Mouse (Mus musculus) myocyte (in vitro differentiated cells): ENCODE data around the gene Cd72. TPM values are rescaled to one million over a fixed set of nuclear protein-coding genes. Genes with fewer than 3 reads are reported as not detected.

Experiments
- H3K27me3 ChIP-seq: one replicate; pipeline ENCODE4 v1.6.1; 2011; ENCODE audit not compliant: control insufficient read depth, insufficient read depth, insufficient read length
- H3K36me3 ChIP-seq: one replicate; pipeline ENCODE4 v1.6.1; 2011; ENCODE audit not compliant: control insufficient read depth, insufficient read depth
- H3K4me2 ChIP-seq: one replicate; pipeline ENCODE4 v1.6.1; 2011; ENCODE audit warnings: low read depth, control low read depth
- H3K4me3 ChIP-seq: one replicate; pipeline ENCODE4 v1.5.1; 2011; ENCODE audit warnings: mild to moderate bottlenecking, control low read depth, moderate library complexity
- H3K79me2 ChIP-seq: one replicate; pipeline ENCODE4 v1.6.1; 2011; ENCODE audit not compliant: control insufficient read depth, insufficient read depth
- H3ac ChIP-seq: one replicate; pipeline ENCODE4 v1.6.1; 2011; ENCODE audit not compliant: control insufficient read depth, insufficient read length
- CEBPB ChIP-seq: IDR thresholded peaks from 2 replicates; pipeline ENCODE4 v1.6.1; 2011; ENCODE audit warnings: mild to moderate bottlenecking, moderate library complexity; ENCODE audit not compliant: poor library complexity, insufficient read depth, severe bottlenecking
- E2F4 ChIP-seq: IDR thresholded peaks from one replicate; pipeline ENCODE4 v1.6.1; 2011; ENCODE audit warnings: mild to moderate bottlenecking, control low read depth, moderate library complexity; ENCODE audit not compliant: insufficient read depth
- MAX ChIP-seq: IDR thresholded peaks from one replicate; pipeline ENCODE4 v1.6.1; 2011; ENCODE audit warnings: low read depth, mild to moderate bottlenecking, control low read depth
- MYOD1 ChIP-seq, 3 experiments: IDR thresholded peaks; one replicate each; pipeline ENCODE4 v1.6.1; 2011; ENCODE audit warnings: control low read depth in 2 of 3, low read depth in 2 of 3, mild to moderate bottlenecking in 2 of 3, moderate library complexity in 1 of 3; ENCODE audit not compliant: insufficient read length in 2 of 3, control insufficient read depth in 1 of 3
- MYOG ChIP-seq, 3 experiments: IDR thresholded peaks; one replicate each; pipeline ENCODE4 v1.6.1; 2011; ENCODE audit warnings: control low read depth in 2 of 3, low read depth in 2 of 3, mild to moderate bottlenecking in 2 of 3; ENCODE audit not compliant: insufficient read length in 2 of 3, control insufficient read depth in 1 of 3, insufficient read depth in 1 of 3
- POLR2A ChIP-seq: IDR thresholded peaks from one replicate; pipeline ENCODE4 v1.6.1; 2011; ENCODE audit warnings: low read depth, mild to moderate bottlenecking, control low read depth, moderate library complexity; ENCODE audit not compliant: insufficient read length
- POLR2AphosphoS2 ChIP-seq: IDR thresholded peaks from one replicate; pipeline ENCODE4 v1.6.1; 2011; ENCODE audit warnings: low read depth, control low read depth; ENCODE audit not compliant: insufficient read length
- REST ChIP-seq: IDR thresholded peaks from one replicate; pipeline ENCODE4 v1.6.1; 2011; ENCODE audit warnings: mild to moderate bottlenecking, control low read depth, moderate library complexity; ENCODE audit not compliant: insufficient read depth, insufficient read length
- SRF ChIP-seq: IDR thresholded peaks from one replicate; pipeline ENCODE4 v1.6.1; 2011; ENCODE audit warnings: low read depth; ENCODE audit not compliant: control insufficient read depth, insufficient read length
- TCF12 ChIP-seq: IDR thresholded peaks from one replicate; pipeline ENCODE4 v1.6.1; 2011; ENCODE audit warnings: mild to moderate bottlenecking, control low read depth; ENCODE audit not compliant: poor library complexity, insufficient read depth, severe bottlenecking
- TCF3 ChIP-seq: IDR thresholded peaks from one replicate; pipeline ENCODE4 v1.6.1; 2011; ENCODE audit warnings: low read depth, control low read depth; ENCODE audit not compliant: insufficient read length
- USF1 ChIP-seq: IDR thresholded peaks from one replicate; pipeline ENCODE4 v1.6.1; 2011; ENCODE audit warnings: low read depth, mild to moderate bottlenecking, control low read depth, moderate library complexity
- polyA plus RNA-seq: library from polyadenylated mRNA; unstranded; fragments of >200 nt; fragmentation: generic; extraction: Trizol; gene quantifications from one replicate; pipeline ENCODE4 v1.2.1, GENCODE M21; 2012; ENCODE audit warnings: missing spikeins

Gene Cd72
- polyA plus RNA-seq, 1 experiment, result 0.74 TPM

DNA sequence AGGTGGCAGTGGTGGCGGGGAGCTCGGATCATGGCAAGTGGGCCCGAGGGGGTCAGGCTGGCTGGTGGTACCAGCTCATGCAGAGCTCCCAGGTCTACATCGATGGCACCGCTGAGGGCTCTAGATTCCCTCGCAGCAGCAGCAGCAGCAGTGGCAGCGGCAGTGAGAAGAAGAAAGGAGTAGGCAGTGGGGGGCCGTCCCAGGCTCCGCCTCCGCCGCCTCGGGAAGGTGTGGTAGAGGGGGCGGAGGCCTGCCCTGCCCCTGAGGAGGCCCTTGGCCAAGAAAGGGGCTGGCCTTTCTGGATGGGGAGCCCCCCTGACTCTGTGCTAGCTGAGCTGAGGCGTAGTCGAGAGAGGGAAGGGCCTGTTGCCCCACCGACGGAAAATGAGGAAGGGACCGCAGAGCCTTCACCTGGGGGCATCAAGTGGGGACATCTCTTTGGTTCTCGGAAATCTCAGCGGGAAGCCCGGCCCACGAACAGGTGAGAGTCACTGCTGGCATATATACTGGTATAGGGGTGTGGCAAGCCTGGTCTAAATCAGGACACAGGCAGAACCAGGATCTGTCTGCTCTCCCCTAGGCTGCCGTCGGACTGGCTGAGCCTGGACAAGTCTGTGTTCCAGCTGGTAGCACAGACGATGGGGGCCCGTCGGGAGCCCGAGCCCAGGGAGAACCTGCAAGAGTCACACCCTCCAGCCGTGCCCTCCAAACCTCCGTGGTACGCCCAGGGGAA, 28.6 kb downstream of the Cd72 start:
- Histone ChIP-seq H3K4me2 (no peak overlapping the region), H3K27me3 (no peaks in the 10 kb centered on the region), H3K79me2 (no peaks in the 10 kb centered on the region), H3K36me3 (no peaks in the 10 kb centered on the region), H3ac (no peak overlapping the region), H3K4me3 (no peak overlapping the region)
- TF ChIP-seq USF1, result no peak
- no peak for TF ChIP-seq E2F4
- no peak for TF ChIP-seq MAX

DNA sequence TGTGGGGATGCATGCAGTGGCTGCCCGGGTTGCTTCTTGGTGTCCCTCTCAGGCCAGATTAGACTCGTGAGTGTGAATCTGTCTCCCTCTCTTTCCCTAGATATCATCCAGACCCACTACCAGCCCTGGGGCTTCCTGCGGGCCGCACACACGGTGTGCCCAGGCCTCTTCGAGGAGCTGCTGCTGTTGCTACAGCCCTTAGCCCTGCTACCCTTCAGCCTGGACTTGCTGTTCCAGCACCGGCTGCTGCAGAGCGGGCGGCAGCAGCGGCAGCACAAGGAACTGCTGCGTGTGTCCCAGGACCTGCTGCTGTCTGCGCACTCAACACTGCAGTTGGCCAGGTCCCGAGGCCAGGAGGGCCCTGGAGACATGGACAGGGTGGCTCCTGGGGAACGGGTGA, 29.2 kb downstream of the Cd72 start:
- Histone ChIP-seq H3K4me3 (no peak overlapping the region), H3K36me3 (no peaks in the 10 kb centered on the region), H3K4me2 (no peak overlapping the region), H3K79me2 (no peaks in the 10 kb centered on the region), H3K27me3 (no peaks in the 10 kb centered on the region), H3ac (no peak overlapping the region)
- TF ChIP-seq POLR2A, result no peak
- no peak for TF ChIP-seq SRF
- no peak for TF ChIP-seq POLR2AphosphoS2
- TF ChIP-seq E2F4, result no peak
- TF ChIP-seq MYOG (IDR thresholded peaks at IDR 0.05; ENCODE audit: control insufficient read depth in 1 of 3, insufficient read depth in 1 of 3, insufficient read length in 2 of 3, low read depth in 2 of 3), result no peak
- TF ChIP-seq MYOD1 (IDR thresholded peaks at IDR 0.05; ENCODE audit: control insufficient read depth in 1 of 3, insufficient read length in 2 of 3, low read depth in 2 of 3), result no peak
- TF ChIP-seq TCF12, result no peak
- TF ChIP-seq TCF3, result no peak

DNA sequence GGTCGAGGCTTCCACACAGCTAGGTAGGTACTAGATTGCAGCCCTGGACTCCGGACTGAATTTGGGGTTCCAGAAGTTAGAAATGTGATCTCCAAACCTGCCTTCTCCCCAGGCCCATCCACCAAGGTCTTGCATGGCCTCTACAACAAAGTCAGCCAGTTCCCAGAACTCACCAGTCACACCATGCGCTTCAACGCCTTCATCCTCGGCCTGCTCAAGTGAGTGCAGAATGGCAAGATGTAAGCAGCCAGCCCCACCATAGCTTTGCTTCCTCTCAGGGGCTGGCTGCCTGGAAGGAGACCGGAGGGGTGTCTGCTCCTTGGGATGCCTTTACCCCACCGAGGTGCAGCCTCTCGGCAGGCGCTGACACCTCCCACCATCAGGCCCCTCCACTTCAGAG, 30.4 kb downstream of the Cd72 start:
- no peaks in the 10 kb centered on the region for H3K36me3 ChIP-seq
- no peaks in the 10 kb centered on the region for H3K79me2 ChIP-seq
- no peak overlapping the region for H3K4me2 ChIP-seq
- no peak overlapping the region for H3ac ChIP-seq
- H3K4me3 ChIP-seq, result no peak overlapping the region
- H3K27me3 ChIP-seq, result no peaks in the 10 kb centered on the region
- TF ChIP-seq USF1, result no peak
- TF ChIP-seq POLR2AphosphoS2, result no peak
- no peak for TF ChIP-seq TCF3
- TF ChIP-seq POLR2A, result no peak
- no peak for TF ChIP-seq MYOD1 (IDR thresholded peaks at IDR 0.05; ENCODE audit: control insufficient read depth in 1 of 3, insufficient read length in 2 of 3, low read depth in 2 of 3)
- no peak for TF ChIP-seq MYOG (IDR thresholded peaks at IDR 0.05; ENCODE audit: control insufficient read depth in 1 of 3, insufficient read depth in 1 of 3, insufficient read length in 2 of 3, low read depth in 2 of 3)
- no peak for TF ChIP-seq E2F4
- TF ChIP-seq TCF12, result no peak
- TF ChIP-seq SRF, result no peak
- TF ChIP-seq CEBPB, result no peak
- TF ChIP-seq MAX, result no peak
- TF ChIP-seq REST, result no peak

DNA sequence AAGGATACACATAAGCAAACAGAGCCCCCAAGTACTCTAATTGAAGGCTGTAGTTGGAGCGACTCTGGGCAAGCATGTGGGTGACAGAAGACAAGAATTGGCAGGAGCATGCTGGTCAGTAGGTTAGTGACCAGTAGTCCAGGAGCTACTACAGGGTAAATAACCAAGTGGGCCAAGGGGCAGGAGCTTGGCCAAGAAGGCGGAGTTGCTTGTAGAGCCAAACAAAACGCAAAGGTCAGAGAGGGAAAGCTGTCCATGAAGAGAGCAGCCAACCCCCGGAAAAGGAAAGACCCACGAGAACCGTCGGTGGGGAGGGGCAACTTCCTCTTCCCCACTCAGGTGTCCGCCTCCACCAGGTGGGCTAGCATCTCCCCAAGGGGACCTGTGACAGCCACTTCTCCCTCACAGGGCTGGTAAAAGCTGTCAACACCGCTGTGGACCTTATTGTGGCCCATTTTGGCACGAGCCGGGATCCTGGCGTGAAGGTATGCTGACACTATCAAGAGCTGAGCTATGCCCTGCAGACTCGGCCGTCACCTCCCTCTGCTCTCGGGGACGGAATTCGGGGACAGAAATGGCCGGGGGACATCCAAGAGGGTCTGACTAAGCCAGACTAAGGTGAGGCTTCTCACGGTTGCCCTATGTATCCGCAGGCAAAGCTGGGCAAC, 31.0 kb downstream of the Cd72 start:
- no peak overlapping the region for H3K4me3 ChIP-seq
- TF ChIP-seq USF1 (no peak), CEBPB (no peak), TCF3 (no peak), MAX (no peak), REST (no peak), POLR2AphosphoS2 (no peak)
- no peak overlapping the region for H3ac ChIP-seq
- H3K79me2 ChIP-seq, result no peaks in the 10 kb centered on the region
- no peak overlapping the region for H3K4me2 ChIP-seq
- no peaks in the 10 kb centered on the region for H3K36me3 ChIP-seq
- no peaks in the 10 kb centered on the region for H3K27me3 ChIP-seq

DNA sequence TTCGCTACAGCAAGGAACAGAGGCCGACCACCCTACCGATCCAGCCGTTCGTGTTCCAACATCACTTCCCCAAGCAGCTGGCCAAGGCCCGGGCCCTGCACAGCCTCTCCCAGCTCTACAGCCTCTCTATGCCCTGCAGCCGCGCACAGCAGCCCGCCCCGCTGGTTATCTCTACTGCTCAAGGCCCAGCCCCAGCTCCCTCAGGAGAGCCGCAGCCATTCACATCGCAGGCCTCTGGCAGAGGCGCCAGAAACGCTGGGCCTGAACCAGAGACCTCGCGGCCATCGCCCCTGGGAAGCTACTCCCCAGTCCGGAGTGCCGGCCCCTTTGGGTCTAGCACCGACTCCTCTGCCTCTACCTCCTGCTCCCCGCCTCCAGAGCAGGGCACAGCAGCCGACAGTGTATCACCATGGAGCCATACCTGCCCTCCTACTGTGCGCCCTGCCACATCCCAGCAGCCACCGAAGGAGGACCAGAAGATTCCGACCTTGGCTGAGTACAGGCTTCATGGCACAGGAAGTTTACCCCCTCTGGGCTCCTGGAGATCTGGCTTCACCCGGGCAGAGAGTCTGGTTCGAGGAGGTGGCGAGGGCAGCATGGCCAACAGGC, 32.7 kb downstream of the Cd72 start:
- Histone ChIP-seq H3K4me3 (no peak overlapping the region), H3K27me3 (no peaks in the 10 kb centered on the region), H3K79me2 (no peaks in the 10 kb centered on the region), H3K36me3 (no peaks in the 10 kb centered on the region), H3ac (no peak overlapping the region), H3K4me2 (no peak overlapping the region)
- TF ChIP-seq TCF12 (no peak), SRF (no peak), TCF3 (no peak), REST (no peak), POLR2AphosphoS2 (no peak), POLR2A (no peak), MYOD1 (IDR thresholded peaks at IDR 0.05; ENCODE audit: control insufficient read depth in 1 of 3, insufficient read length in 2 of 3, low read depth in 2 of 3) (no peak), CEBPB (no peak), E2F4 (no peak), USF1 (no peak)
